Mouse (Mus musculus) limb, embryonic 13.5 days (tissue): Measurements from ENCODE around the gene Pfdn5. TPM values are rescaled to one million over a fixed set of nuclear protein-coding genes. Genes with fewer than 3 reads are reported as not detected.

Source experiments
- ATAC-seq: fragments of 200-750 bp; cut with Nextera tagmentation; 2 replicates; pipeline ENCODE4 v1.8.0; 2017; ENCODE audit warnings: low read depth, moderate number of reproducible peaks, moderate TSS enrichment; ENCODE audit not compliant: low FRiP score
- H3K27ac ChIP-seq: fragments of 300-500 bp; sonication (generic); 2 replicates; pipeline ENCODE4 v1.5.1; 2015; ENCODE audit warnings: inconsistent platforms, mild to moderate bottlenecking, moderate library complexity
- H3K27me3 ChIP-seq: fragments of 300-500 bp; sonication (generic); 2 replicates; pipeline ENCODE4 v1.6.1; 2015; ENCODE audit warnings: mild to moderate bottlenecking, inconsistent platforms
- H3K36me3 ChIP-seq: fragments of 300-500 bp; sonication (generic); 2 replicates; pipeline ENCODE4 v1.6.1; 2015; ENCODE audit warnings: inconsistent platforms, mild to moderate bottlenecking, moderate library complexity
- H3K4me1 ChIP-seq: fragments of 300-500 bp; sonication (generic); 2 replicates; pipeline ENCODE4 v1.6.1; 2015; ENCODE audit warnings: inconsistent platforms
- H3K4me2 ChIP-seq: fragments of 300-500 bp; sonication (generic); replicated peaks from 2 replicates; pipeline ENCODE4 v1.6.1; 2015; ENCODE audit warnings: inconsistent platforms, mild to moderate bottlenecking, moderate library complexity
- H3K4me3 ChIP-seq: fragments of 300-500 bp; sonication (generic); 2 replicates; pipeline ENCODE4 v1.5.1; 2015; ENCODE audit warnings: moderate library complexity, mild to moderate bottlenecking, inconsistent platforms
- H3K9ac ChIP-seq: fragments of 300-500 bp; sonication (generic); 2 replicates; pipeline ENCODE4 v1.6.1; 2015; ENCODE audit warnings: mild to moderate bottlenecking, inconsistent platforms
- H3K9me3 ChIP-seq: fragments of 300-500 bp; sonication (generic); 2 replicates; pipeline ENCODE4 v1.6.1; 2016; ENCODE audit warnings: inconsistent platforms
- WGBS: fragments of 180-500 bp; shearing (Covaris S2); methylation state at CpG from one replicate; pipeline ENCODE4 v1.1.7; 2015; 5-methylcytosine and 5-hydroxymethylcytosine counted together
- polyA plus RNA-seq: library from polyadenylated mRNA; unstranded; fragments of >200 nt; fragmentation: Nextera tagmentation; extraction: Ambion mirVana; gene quantifications from 2 replicates; pipeline ENCODE4 v1.2.1, GENCODE M21; 2015

Pfdn5 gene
- polyA plus RNA-seq, 1 experiment from 2014 or later = 431 TPM

GRCm38 (mm10) chr15:102339612-102340011 lies 13.7 kb downstream of the Pfdn5 start:
- no peak for ATAC-seq

DNA sequence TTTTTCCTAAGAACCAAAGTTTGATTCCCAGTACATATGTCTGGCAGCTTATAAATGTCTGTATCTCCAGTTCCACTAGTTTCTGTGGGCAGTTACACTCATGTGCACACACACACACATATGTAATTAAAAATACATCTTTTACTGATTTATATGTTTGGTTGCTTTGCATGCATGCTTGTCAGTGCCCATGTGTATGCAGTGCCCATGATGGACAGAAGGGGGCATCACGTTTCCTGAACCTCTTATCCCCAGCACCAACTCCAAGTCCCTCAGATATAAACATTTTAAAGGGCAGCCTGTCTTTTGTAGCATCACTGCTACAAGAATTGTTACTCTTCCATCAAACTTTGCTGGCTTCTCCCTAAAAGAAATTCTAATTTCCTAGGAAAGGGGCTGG lies 15.7 kb downstream of the Pfdn5 start:
- H3K9me3 ChIP-seq = no peaks in the 10 kb centered on the region
- no peaks in the 10 kb centered on the region for H3K27me3 ChIP-seq
- no peak overlapping the region for H3K4me2 ChIP-seq
- no peak overlapping the region for H3K27ac ChIP-seq
- H3K9ac ChIP-seq = no peak overlapping the region
- 6% methylated on average over 1 of the region's 1 CpGs for WGBS
- H3K36me3 ChIP-seq = peaks cover 78% of the 10 kb centered on the region
- no peak overlapping the region for H3K4me3 ChIP-seq
- ATAC-seq = no peak
- no peaks in the 10 kb centered on the region for H3K4me1 ChIP-seq

More at GRCm38 (mm10) chr15:102339612-102340011, 13.7 kb downstream of the Pfdn5 start:
- Histone ChIP-seq H3K27ac (no peak overlapping the region; the same call in 1 of the 2 replicates), H3K4me3 (no peak overlapping the region), H3K4me2 (no peak overlapping the region), H3K27me3 (no peaks in the 10 kb centered on the region), H3K9ac (no peak overlapping the region), H3K9me3 (no peaks in the 10 kb centered on the region), H3K36me3 (peaks cover 79% of the 10 kb centered on the region), H3K4me1 (no peaks in the 10 kb centered on the region)
- 50% methylated on average over 5 of the region's 5 CpGs for WGBS

DNA sequence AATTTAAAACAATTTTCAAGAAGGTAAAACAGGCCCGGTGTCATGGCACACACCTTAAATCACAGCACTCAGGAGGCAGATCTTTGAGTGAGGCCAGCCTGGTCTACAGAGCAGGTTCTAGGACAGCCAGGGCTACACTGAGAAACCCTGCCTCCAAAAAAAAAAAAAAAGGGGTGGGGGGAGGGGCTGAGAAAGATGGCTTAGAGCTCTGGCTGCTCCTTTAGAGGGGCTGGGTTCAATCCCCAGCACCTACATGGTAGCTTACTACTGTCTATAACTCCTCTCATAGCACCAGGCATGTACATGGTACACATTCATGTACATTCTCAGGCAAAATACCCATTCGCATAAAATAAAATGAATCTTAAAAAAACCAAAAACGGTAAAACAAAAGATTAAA lies 18.6 kb downstream of the Pfdn5 start:
- ATAC-seq = no peak
- no peak overlapping the region for H3K9ac ChIP-seq
- H3K4me2 ChIP-seq = no peak overlapping the region
- no peaks in the 10 kb centered on the region for H3K4me1 ChIP-seq
- no peak overlapping the region for H3K4me3 ChIP-seq
- H3K27ac ChIP-seq = no peak overlapping the region
- no peaks in the 10 kb centered on the region for H3K9me3 ChIP-seq
- no peaks in the 10 kb centered on the region for H3K27me3 ChIP-seq
- 95% methylated on average over 3 of the region's 3 CpGs for WGBS
- peaks cover 67% of the 10 kb centered on the region for H3K36me3 ChIP-seq

- no peak overlapping the region for H3K9ac ChIP-seq
- H3K27ac ChIP-seq = no peak overlapping the region
- no peak overlapping the region for H3K4me3 ChIP-seq
- no peak for ATAC-seq
- H3K4me2 ChIP-seq = no peak overlapping the region
- 60% methylated on average over 4 of the region's 4 CpGs for WGBS
- no peaks in the 10 kb centered on the region for H3K27me3 ChIP-seq
- H3K4me1 ChIP-seq = peaks cover 10% of the 10 kb centered on the region
- H3K9me3 ChIP-seq = no peaks in the 10 kb centered on the region
- peaks cover 57% of the 10 kb centered on the region for H3K36me3 ChIP-seq
These were observed 20.5 kb downstream of the Pfdn5 start for GRCm38 (mm10) chr15:102346444-102346843.

- H3K9ac ChIP-seq = peak within 1 kb of the TSS; percentile 88
- peak within 1 kb of the TSS; percentile 90 for H3K4me2 ChIP-seq
- peaks cover 15% of the 10 kb centered on the region for H3K4me1 ChIP-seq
- WGBS = under 1% methylated on average over 56 of the region's 56 CpGs
- no peaks in the 10 kb centered on the region for H3K9me3 ChIP-seq
- peak; percentile 88 for ATAC-seq
- peak within 1 kb of the TSS; percentile 82 for H3K4me3 ChIP-seq
- no peaks in the 10 kb centered on the region for H3K27me3 ChIP-seq
- peak within 1 kb of the TSS; percentile 65; the same call in 1 of the 2 replicates for H3K27ac ChIP-seq
- H3K36me3 ChIP-seq = peaks cover 30% of the 10 kb centered on the region
These were observed 24.4 kb downstream of the Pfdn5 start, which contains the start of gene Aaas for GRCm38 (mm10) chr15:102350138-102350941. TSS of gene Aaas (minus strand) at chr15:102350771.

GRCm38 (mm10) chr15:102350942-102351291 lies 25.0 kb downstream of the Pfdn5 start:
- Histone ChIP-seq H3K27me3 (no peaks in the 10 kb centered on the region), H3K4me3 (peak overlapping the region; percentile 82), H3K4me1 (peaks cover 16% of the 10 kb centered on the region), H3K4me2 (peak overlapping the region; percentile 63), H3K36me3 (peaks cover 25% of the 10 kb centered on the region), H3K27ac (no peak overlapping the region; the same call in 1 of the 2 replicates), H3K9ac (peak overlapping the region; percentile 67), H3K9me3 (no peaks in the 10 kb centered on the region)
- WGBS = 10% methylated on average over 11 of the region's 11 CpGs
- ATAC-seq = peak; percentile 5

- 63% methylated on average over 2 of the region's 2 CpGs for WGBS
- Histone ChIP-seq H3K27me3 (0 out of 2 replicates have a peak, but pooled peaks cover under 1% of the 10 kb centered on the region), H3K9ac (no peak overlapping the region), H3K4me2 (no peak overlapping the region), H3K9me3 (no peaks in the 10 kb centered on the region), H3K4me1 (peaks cover 29% of the 10 kb centered on the region), H3K4me3 (no peak overlapping the region), H3K27ac (no peak overlapping the region), H3K36me3 (peaks cover 12% of the 10 kb centered on the region)
- no peak for ATAC-seq
These were observed 26.3 kb downstream of the Pfdn5 start for GRCm38 (mm10) chr15:102352177-102352576.

DNA sequence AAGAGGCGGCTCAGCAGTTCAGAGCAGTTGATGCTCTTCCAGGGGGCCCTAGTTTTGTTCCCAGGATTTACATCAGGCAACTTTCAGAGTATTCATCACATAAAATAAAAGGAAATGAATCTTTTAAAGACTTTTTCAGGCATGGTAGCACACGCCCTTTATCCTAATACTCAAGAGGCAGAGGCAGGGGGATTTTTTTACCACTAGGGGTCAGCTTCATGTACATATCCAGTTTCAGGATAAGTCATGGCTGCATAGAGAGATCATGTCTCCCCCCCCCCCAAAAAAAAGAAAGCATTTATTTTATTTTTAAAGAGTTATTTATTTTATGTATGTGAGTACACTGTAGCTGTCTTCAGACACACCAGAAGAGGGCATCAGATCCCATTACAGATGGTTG lies 28.1 kb downstream of the Pfdn5 start:
- ATAC-seq = no peak
- Histone ChIP-seq H3K4me3 (no peak overlapping the region), H3K27ac (no peak overlapping the region), H3K36me3 (0 out of 2 replicates have a peak, but pooled peaks cover under 1% of the 10 kb centered on the region), H3K4me1 (peaks cover 47% of the 10 kb centered on the region), H3K9ac (no peak overlapping the region), H3K27me3 (peaks cover 17% of the 10 kb centered on the region), H3K9me3 (no peaks in the 10 kb centered on the region), H3K4me2 (no peak overlapping the region)
- WGBS = 66% methylated on average over 2 of the region's 2 CpGs

- Histone ChIP-seq H3K4me3 (peak overlapping the region; percentile 57), H3K27me3 (peaks cover 24% of the 10 kb centered on the region), H3K27ac (peak overlapping the region; percentile 93), H3K4me2 (peak overlapping the region; percentile 90), H3K4me1 (peaks cover 42% of the 10 kb centered on the region), H3K36me3 (no peaks in the 10 kb centered on the region), H3K9me3 (no peaks in the 10 kb centered on the region), H3K9ac (peak overlapping the region; percentile 77)
- ATAC-seq = peak; percentile 49
- under 1% methylated on average over 42 of the region's 49 CpGs for WGBS
These were observed 29.4 kb downstream of the Pfdn5 start for GRCm38 (mm10) chr15:102355134-102355870.

DNA sequence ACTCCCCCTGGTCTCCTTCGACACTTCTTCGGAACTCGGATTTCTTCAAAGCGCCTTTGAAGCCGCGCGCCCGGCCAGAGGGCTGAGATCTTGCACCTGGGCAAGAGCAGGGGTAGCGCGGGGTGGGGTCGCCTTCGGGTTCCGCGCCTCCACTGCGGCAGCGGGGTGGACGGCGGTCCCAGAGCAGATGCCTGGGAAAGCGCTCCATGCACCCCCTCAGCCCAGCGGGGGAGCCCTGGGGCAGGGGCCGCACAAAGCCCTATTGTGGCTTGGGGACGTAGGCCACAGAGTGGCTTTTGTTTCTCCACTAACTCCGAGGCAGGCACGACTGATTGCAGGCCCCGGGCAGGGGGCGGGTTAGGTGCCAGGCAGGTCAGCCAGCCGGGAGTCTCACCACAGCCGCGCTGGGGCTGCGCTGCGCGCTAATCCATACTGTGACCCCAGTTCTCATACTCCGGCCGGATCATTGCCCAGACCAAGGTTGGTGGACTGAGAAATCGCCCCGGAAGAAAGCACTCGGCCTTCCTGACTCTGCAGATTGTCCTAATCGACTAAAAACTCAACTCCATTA lies 30.0 kb downstream of the Pfdn5 start:
- peak overlapping the region; percentile 57 for H3K4me3 ChIP-seq
- no peaks in the 10 kb centered on the region for H3K9me3 ChIP-seq
- no peaks in the 10 kb centered on the region for H3K36me3 ChIP-seq
- peaks cover 42% of the 10 kb centered on the region for H3K4me1 ChIP-seq
- peak overlapping the region; percentile 93 for H3K27ac ChIP-seq
- H3K27me3 ChIP-seq = peaks cover 24% of the 10 kb centered on the region
- peak overlapping the region; percentile 90 for H3K4me2 ChIP-seq
- 2% methylated on average over 38 of the region's 38 CpGs for WGBS
- peak overlapping the region; percentile 77 for H3K9ac ChIP-seq
- peak; percentile 51 for ATAC-seq

- Histone ChIP-seq H3K4me2 (peak overlapping the region; percentile 90), H3K27ac (peak overlapping the region; percentile 93), H3K9ac (peak overlapping the region; percentile 77; the same call in 1 of the 2 replicates), H3K27me3 (peaks cover 24% of the 10 kb centered on the region), H3K4me1 (peaks cover 38% of the 10 kb centered on the region), H3K9me3 (no peaks in the 10 kb centered on the region), H3K4me3 (peak overlapping the region; percentile 57), H3K36me3 (no peaks in the 10 kb centered on the region)
- 29% methylated on average over 16 of the region's 16 CpGs for WGBS
- no peak for ATAC-seq
These were observed 30.8 kb downstream of the Pfdn5 start for GRCm38 (mm10) chr15:102356501-102357325.
